Mouse (Mus musculus) adrenal gland, adult (tissue): ENCODE results near the gene Chrdl2.
"Not testable (repeated sequence)": the region's sequence is repeated elsewhere in the genome, so short reads cannot be mapped to it uniquely, and the experiment has no call there.

Experiments used
- DNase-seq, 2 experiments: peaks; one replicate each; pipeline ENCODE4 v3.0.0; 2022 to 2023; ENCODE audit warnings: low spot score in 1 of 2; ENCODE audit not compliant: inconsistent age in 2 of 2

The Chrdl2 gene

GRCm38 (mm10) chr7:100034815-100035463 lies 29.0 kb downstream of the Chrdl2 start:
- DNase-seq = no peak

DNA sequence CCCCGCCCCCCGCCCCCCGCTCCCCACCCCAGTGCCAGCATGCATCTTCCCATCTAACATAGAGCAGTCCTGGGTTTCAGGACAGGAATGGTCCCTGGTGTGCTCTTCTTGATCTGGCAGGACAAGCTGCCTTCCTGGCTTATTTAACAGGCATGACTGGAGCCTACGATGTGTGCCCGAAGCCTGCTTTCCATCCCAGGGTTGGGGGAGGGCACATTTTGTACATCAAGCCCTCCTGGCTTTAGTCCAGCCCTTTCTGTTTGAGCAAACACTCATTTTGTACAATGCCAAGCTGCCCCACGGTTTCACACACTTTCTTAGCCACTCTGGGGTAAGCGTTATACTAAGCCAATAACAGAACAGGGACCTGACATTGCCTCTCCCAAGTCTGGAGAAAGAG lies 30.1 kb downstream of the Chrdl2 start:
- no peak for DNase-seq

- DNase-seq = no peak
Observed at GRCm38 (mm10) chr7:100036495-100036894, 30.5 kb downstream of the Chrdl2 start.

DNA sequence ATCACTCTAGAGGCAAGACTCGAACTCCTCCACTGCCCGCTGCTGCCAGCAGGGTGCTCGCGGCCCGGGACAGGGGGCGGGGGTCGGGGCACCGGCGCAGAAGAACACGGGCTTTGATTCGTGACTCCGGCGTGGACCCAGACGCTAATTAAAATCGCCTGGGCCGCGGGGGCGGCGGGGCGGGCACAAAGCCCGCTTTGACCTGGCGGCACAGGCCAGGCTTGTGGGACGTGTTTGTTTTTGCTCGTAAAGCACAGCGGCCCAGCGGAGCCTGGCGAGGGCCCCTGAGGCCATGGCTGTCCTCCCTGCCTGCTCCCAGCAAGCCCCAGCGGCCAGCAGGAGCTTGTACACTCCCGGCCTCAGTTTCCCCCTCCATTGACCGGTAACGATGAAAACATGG lies 36.1 kb downstream of the Chrdl2 start:
- no peak for DNase-seq

- DNase-seq = no peak
Observed at GRCm38 (mm10) chr7:100043096-100043495, 37.1 kb downstream of the Chrdl2 start.

DNA sequence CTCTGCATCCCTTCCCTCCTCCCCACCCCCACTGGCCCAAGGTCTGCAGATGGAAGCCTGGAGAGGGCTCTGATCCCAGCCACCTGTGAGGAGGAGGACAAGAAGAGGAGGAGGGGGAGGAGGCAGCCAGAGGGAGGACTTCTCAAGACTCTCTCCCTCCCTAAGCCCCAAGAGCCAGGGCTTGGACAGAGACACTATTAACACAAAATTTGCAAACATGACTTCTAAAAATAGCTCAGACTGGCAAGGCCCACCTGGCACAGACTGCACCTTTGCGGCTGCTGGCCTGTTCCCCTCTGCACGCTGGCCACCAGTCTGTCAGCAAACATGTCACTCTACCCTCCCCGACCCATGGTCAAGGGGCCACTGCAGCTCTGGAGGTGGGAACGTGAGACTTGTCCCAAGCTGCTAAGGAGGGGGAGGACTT lies 37.6 kb downstream of the Chrdl2 start:
- DNase-seq = no peak

DNA sequence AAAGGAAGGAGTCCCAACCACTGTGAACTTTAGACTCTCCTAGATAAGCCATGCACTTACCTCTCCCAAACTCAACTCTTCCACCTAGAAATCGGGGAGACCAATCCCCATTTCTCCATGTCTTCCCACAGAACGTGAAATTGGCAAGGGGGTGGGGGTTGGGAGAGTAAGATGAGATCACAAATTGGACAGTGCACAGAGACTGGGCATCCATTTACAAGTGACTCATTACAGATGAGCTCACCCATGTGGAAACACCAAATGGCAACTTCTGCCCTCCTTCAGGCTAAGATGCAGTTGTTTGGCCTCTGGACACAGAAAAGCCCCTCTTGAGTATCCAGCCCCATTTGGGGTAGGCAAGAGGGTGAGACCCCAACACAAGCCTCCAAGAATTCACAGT lies 40.5 kb downstream of the Chrdl2 start:
- peak; percentile 59 to 85 for DNase-seq

DNA sequence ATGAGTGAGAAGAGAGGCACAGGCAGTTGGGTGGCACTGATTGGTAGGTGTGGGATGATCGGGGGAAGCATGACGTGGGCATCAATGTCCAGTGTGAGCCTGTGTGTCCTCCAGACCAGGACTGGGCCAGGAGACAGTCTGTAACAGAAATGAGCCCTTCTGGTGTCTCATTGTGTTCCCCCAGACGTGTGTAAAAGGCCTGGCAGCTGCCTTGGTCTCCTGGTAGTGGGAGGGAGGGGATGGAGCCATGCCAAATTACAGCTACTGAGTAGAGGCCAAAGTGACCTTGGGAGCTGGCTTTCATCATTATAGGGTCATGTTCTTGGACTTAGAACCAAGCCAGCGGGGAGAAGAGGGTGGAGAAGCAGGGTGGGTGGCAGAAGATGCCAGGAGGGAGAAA lies 45.9 kb downstream of the Chrdl2 start:
- peak; percentile 75 to 85 for DNase-seq

GRCm38 (mm10) chr7:100052991-100053390 lies 47.0 kb downstream of the Chrdl2 start:
- DNase-seq = not testable (repeated sequence)

GRCm38 (mm10) chr7:100073959-100074358 lies 68.0 kb downstream of the Chrdl2 start:
- DNase-seq = no peak

DNA sequence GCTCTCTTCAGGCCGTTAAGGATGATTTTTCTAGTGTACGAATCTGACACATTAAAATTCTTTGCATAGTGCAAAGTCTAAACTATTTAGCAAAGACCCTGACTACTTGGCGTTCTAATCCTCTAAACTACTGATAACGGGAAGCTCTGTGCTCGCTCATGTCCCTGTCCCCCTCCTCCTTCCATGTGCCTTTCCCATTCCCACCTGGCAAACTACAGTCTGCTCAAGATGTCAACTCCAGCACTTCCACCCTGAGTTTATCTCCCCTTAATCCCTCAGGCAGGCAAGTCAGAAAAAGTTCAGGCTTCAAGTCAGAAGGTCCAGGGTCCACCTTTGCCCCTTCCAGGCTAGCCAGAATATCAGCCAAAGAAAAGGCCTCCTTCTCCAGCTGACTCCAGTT lies 70.3 kb downstream of the Chrdl2 start:
- no peak for DNase-seq

DNA sequence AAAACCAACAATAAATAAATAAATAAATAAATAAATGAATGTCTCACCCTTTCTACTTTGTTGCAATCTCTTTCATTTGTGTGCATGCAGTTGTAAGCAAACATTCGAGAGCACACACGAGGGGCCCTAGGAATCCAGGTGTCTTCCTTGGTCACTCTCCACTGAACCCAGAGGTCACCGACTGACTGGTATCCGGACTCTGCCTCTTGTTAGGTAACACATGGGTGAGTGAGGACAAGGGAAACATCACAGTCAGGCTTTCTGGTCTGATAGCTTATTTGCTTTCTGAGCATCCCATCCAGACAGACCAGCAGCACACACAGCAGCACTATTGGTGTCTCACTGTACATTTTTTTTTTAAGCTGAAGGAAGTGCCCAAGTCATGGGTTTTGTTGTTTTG lies 71.1 kb downstream of the Chrdl2 start:
- DNase-seq = no peak

GRCm38 (mm10) chr7:100080087-100080781 lies 74.3 kb downstream of the Chrdl2 start:
- DNase-seq = no peak

- DNase-seq = no peak
Observed at GRCm38 (mm10) chr7:100082836-100083235, 76.9 kb downstream of the Chrdl2 start.

GRCm38 (mm10) chr7:100083812-100084211 lies 77.8 kb downstream of the Chrdl2 start:
- DNase-seq = no peak
